Mouse (Mus musculus) cerebellum, adult 11 months (tissue): Measurements from ENCODE around the gene Gbx1.
A peak's percentile ranks its signal among the peaks of the same experiment; 100 is the strongest.

Experiments used
- DNase-seq: peaks from one replicate; pipeline ENCODE4 v3.0.0; 2022

The Gbx1 gene

GRCm38 (mm10) chr5:24474723-24475261 lies 52.2 kb downstream of the Gbx1 start:
- DNase-seq, result no peak

DNA sequence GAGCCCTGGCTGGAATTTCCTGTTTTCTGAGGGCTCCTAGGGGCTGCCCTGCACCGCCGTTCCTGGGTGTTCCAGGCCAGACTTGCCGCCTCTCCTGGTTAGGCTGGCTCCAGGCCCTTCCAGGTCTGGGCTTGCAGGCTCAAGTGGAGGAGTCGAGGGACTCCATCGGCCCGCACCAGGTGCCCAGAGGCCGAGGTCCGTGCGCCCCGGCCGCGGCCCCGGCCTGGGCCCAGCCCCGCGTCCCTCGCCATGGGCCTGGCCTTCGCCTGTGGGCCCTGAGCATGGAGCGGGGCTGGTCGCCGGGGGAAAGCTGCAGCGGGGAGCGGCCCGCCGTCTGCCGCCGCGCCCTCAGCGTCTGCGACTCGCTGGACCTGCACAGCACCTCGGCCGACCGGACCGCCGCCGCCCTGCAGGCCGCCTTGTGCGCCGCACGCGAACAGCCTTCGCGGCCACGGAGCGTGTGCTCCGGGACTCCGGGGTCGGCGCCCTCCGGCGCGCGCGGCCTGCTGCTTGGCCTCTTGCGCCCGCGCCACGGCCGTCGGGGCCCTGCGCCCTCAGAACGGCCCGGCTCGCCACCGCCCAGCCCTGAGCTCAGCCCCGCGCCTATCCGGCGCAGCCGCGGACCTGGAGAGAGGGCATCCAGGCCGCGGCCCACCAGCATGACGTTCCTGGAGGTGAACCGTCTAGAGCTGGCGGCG lies 52.8 kb downstream of the Gbx1 start:
- DNase-seq, result no peak

DNA sequence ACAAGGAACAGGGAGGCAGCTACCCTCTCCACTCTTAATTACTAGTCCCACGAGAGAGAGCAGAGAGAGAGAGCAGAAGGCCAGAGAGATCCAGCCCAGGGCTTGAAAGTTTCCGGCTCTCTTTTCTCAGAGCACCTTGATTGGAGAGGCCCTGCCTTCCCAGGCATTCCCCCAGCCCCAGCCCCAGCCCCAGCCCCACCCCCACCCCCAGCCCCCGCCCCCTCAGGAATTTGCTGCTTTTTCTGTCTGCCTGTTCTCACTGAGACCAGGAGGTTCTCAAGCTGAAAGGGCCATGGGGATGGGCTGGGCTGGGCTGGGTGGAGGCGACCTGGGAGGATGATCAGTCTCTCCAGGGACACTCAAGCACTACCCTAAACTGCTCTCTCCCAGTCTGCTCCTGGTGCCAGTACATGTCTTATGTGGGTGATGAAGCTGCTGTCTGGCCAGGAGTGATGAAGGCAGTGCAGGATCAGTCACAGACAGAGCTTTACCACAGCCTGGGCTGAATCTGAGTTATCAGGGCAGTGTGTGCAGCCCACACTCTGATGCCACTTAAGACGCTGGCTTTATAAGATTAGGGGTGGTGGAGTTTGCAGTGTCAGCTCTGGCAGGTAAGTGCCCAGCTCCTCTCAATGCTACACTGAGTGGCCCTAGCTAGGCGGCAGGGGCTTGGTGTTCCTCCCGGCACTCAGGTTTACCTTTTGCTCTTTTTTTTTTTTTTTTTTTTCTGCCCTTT lies 54.0 kb downstream of the Gbx1 start:
- no peak for DNase-seq

DNA sequence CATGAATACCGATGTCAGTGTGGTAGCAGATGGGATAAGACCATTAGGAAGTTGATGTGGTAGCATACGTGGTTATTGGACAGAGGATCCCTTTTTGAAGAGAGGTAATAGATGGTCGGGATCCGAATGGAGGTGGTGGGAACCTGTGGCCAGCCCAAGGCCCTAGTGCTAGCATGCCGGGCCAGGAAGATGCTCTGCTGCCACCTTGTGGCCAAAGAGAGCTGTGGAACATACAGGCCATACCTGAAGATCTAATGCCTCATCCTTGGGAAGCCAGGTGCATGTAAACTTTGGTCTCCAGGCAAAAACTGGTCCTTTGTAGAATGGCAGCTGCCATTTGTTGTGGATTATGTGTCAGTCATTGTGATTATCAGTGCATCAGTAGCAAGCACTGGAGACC lies 56.4 kb downstream of the Gbx1 start:
- peak; percentile 82 for DNase-seq

DNA sequence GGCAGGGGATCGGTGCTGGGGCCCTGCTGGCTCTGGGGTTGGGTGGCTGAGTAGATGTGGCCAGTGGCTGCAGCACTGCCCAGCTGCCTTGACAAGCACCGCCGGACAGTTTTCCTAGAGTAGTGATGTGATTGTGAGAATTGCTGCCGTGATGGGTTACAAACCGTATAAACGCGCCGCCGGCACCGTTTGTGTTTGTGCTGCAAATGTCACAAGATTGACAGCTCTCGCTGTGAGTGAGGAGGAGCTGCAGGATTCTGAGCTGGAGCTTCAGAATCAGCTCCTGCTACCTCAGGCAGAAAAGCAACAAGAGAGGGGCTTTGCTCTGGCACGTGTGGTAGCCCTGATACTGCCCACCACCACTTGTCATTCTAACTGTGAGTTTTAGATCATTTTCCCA lies 60.2 kb downstream of the Gbx1 start:
- DNase-seq, result no peak

DNA sequence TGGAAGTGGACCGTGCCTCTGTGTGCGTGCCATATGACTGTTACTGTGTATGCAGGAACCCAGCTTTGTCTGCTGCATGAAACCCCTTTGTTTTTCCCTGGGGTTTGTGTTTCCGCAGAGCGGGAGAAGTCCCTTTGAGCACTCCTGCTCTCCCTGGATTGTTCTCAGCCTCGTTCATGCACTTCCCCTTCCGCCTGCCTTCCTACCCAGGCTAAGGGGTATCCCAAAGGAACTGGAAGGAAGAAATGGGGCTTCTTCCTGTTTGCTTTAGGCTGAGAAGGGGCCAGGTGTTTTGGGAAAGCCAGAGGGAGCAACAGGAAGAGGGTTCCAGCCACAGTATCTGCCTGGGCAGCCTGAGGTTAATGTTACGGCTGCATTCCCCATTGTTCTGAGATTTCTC lies 71.4 kb downstream of the Gbx1 start:
- no peak for DNase-seq

DNA sequence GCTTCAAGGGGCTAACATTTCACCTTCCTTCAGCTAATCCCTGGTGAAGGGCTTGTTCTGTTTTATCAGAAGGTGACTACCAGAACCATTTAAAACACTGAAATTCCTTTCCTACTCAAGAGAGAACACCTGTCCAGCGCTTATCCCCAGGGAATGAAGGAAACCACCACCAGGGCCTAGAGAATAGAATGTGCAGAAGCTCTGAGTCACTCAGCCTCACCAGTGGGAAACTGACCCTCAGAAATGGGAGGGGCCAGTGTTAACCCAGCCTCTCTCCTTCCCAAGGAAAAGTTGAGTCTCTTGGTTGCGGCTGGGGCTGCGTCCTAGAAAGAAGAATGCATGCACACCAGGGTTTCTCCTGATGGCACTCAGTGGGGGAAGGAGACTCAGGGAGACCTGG lies 71.9 kb downstream of the Gbx1 start:
- no peak for DNase-seq

- no peak for DNase-seq
These were observed 73.1 kb downstream of the Gbx1 start for GRCm38 (mm10) chr5:24453985-24454303.

GRCm38 (mm10) chr5:24453283-24453984 lies 73.6 kb downstream of the Gbx1 start:
- DNase-seq, result peak; percentile 84
